Mouse (Mus musculus): ENCODE results near the gene Alox15. TPM values are rescaled to one million over a fixed set of nuclear protein-coding genes. Genes with fewer than 3 reads are reported as not detected.

The Alox15 gene
- polyA plus RNA-seq, 1 experiment from 2014 or later = not detected

DNA sequence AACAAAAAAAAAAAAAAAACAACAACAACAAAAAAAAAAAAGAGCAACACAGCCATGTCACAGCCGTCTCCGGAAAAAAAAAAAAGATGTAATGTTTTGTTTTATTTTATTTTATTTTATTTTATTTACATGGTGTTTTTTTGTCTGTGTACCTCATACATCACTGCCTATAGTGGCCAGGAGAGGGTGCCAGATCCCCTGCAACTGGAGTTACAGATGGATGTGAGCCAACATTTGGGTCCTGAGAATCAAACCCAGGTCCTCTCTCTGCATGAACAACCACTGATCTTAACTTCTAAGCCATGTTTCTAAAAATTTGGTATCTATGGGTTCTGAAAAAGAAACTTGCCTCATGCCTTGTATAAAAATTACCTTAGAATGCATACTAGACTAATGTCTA is 43.5 kb downstream of the Alox15 start:
- Histone ChIP-seq H3K27me3 (replicated peaks) (peaks cover 3% of the 10 kb centered on the region; the same call in 1 of the 2 replicates), H3K4me2 (no peak overlapping the region), H3K36me3 (no peaks in the 10 kb centered on the region), H3K9me3 (replicated peaks) (no peaks in the 10 kb centered on the region), H3K27ac (replicated peaks) (no peak overlapping the region), H3K9ac (replicated peaks) (no peak overlapping the region), H3K4me3 (replicated peaks) (no peak overlapping the region), H3K4me1 (no peaks in the 10 kb centered on the region)
- 96% methylated on average over 2 of the region's 2 CpGs for WGBS
- ATAC-seq (ENCODE audit: low FRiP score) = no peak

DNA sequence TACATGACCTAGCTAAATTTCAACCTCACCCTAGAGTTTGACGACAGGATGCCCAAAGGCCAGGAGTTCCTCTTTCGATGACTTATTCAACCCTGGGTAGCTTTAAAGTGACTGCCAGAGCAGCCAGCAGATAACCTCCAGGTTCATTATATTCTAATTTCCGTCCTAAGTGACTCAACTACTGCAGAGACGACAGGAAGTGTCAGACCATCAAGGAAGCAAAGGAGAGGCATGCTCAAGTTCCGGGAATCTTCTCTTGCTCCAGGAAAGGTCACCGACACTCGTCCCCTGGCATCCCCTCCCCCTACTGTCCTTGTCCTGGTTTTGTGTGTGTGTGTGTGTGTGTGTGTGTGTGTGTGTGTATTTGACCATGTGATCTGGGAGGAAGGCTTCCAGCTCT is 45.7 kb downstream of the Alox15 start:
- 70% methylated on average over 7 of the region's 7 CpGs for WGBS
- no peak overlapping the region for H3K4me2 ChIP-seq

DNA sequence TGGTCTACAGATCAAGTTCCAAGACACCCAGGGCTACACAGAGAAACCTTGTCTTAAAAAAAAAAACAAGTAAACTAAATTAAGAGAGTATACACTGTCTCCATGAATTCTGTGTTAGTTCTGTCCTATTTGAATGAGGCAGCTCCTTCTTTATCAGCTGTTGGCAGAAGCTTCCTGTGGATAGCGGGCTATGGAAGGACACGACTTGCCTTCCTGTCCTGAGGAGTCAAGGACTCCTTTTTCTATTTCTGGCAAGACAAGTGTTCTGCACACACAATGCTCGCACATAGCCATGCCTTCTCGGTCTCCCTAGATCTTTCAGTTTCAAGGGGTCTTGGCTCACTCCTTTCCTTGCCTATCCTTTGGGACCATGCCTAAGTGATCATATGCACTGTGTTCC is 49.5 kb downstream of the Alox15 start:
- Histone ChIP-seq H3K4me2 (no peak overlapping the region), H3K36me3 (no peaks in the 10 kb centered on the region), H3K4me1 (no peaks in the 10 kb centered on the region), H3K9ac (replicated peaks) (no peak overlapping the region), H3K27ac (replicated peaks) (no peak overlapping the region), H3K27me3 (replicated peaks) (no peaks in the 10 kb centered on the region), H3K9me3 (replicated peaks) (no peaks in the 10 kb centered on the region), H3K4me3 (replicated peaks) (no peak overlapping the region)
- WGBS = 92% methylated on average over 4 of the region's 4 CpGs
- no peak for ATAC-seq (ENCODE audit: low FRiP score)

More for the DNA sequence above, 45.7 kb downstream of the Alox15 start:
- Histone ChIP-seq H3K4me1 (no peaks in the 10 kb centered on the region), H3K36me3 (no peaks in the 10 kb centered on the region), H3K4me3 (replicated peaks) (no peak overlapping the region), H3K9ac (replicated peaks) (no peak overlapping the region), H3K27me3 (replicated peaks) (no peaks in the 10 kb centered on the region), H3K9me3 (replicated peaks) (no peaks in the 10 kb centered on the region), H3K27ac (replicated peaks) (no peak overlapping the region)
- ATAC-seq (ENCODE audit: low FRiP score) = no peak

DNA sequence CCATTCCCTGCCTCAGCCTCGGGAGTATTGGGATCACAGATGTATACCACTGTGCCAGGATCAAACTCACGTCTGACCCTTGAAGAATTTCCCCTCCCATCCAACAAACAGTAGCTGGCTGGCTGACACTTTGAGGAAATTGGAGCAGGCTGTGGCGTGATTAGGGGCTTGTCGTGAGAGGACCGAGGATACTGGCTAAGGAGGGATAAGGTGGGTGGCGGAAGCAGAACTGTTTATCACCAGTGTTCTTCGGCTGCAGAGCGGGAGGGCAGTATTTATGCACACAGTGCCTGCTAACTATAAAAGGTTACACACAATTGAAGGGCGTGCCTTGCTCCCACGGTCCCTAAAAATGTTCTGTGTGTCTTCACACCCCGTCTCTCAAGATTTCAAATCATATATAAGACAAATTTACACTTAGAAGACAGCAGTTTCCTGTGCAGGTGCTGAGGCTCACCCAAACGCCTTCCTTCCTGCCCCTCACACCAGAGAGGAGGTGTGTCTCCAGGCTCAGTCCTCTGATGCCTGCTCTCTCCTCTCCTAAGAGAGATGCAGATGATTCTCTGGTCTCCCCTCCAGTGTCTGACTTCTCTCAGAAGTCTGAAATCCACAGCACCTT is 53.9 kb downstream of the Alox15 start:
- no peak overlapping the region for H3K9ac ChIP-seq (replicated peaks)
- no peak overlapping the region for H3K27ac ChIP-seq (replicated peaks)
- no peak overlapping the region for H3K4me2 ChIP-seq
- no peaks in the 10 kb centered on the region for H3K36me3 ChIP-seq
- H3K9me3 ChIP-seq (replicated peaks) = no peaks in the 10 kb centered on the region
- no peaks in the 10 kb centered on the region for H3K27me3 ChIP-seq (replicated peaks)
- H3K4me3 ChIP-seq (replicated peaks) = no peak overlapping the region
- 63% methylated on average over 12 of the region's 12 CpGs for WGBS
- no peak for ATAC-seq (ENCODE audit: low FRiP score)
- no peaks in the 10 kb centered on the region for H3K4me1 ChIP-seq

DNA sequence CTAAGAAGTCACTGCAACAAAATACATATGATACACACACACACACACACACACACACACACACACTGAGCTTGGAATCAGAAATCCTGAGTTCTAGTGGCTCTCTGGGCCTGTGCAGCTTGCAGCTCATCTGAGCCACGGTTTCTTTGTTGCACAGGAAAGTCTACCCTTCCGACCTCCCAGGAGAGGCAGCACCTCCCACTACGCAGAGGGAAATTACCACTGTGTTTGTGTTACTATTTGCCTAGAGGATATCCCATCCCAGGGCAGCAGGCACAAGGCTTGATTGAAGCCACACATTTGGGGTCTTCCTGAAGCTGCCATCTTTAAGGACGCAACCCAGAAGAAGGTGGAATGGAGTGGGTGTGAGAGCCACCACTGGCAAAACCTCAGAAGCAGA is 54.4 kb downstream of the Alox15 start:
- Histone ChIP-seq H3K9me3 (replicated peaks) (no peaks in the 10 kb centered on the region), H3K36me3 (no peaks in the 10 kb centered on the region), H3K9ac (replicated peaks) (no peak overlapping the region), H3K4me1 (no peaks in the 10 kb centered on the region), H3K4me2 (no peak overlapping the region), H3K27me3 (replicated peaks) (no peaks in the 10 kb centered on the region), H3K4me3 (replicated peaks) (no peak overlapping the region), H3K27ac (replicated peaks) (no peak overlapping the region)
- ATAC-seq (ENCODE audit: low FRiP score) = no peak
- 59% methylated on average over 4 of the region's 4 CpGs for WGBS

Other genes starting within 250 kb of the Alox15 start
- gene Mgl2, start 221.7 kb downstream of the Alox15 start, polyA plus RNA-seq (2015; fragmentation: Nextera tagmentation; extraction: Ambion mirVana) = 0.38 and 0.55 TPM in 2 replicates
- 0.37 and 1.1 TPM in 2 replicates for gene Clec10a, start 195.8 kb downstream of the Alox15 start, polyA plus RNA-seq (2015; fragmentation: Nextera tagmentation; extraction: Ambion mirVana)
- 6.3 and 7.3 TPM in 2 replicates for gene Slc16a11, start 139.3 kb downstream of the Alox15 start, polyA plus RNA-seq (2015; fragmentation: Nextera tagmentation; extraction: Ambion mirVana)
- 12.4 and 14.3 TPM in 2 replicates for gene Slc16a13, start 131.0 kb downstream of the Alox15 start, polyA plus RNA-seq (2015; fragmentation: Nextera tagmentation; extraction: Ambion mirVana)
- 5.2 and 6.6 TPM in 2 replicates for gene Bcl6b, start 122.2 kb downstream of the Alox15 start, polyA plus RNA-seq (2015; fragmentation: Nextera tagmentation; extraction: Ambion mirVana)
- gene 0610010K14Rik, start 114.1 kb downstream of the Alox15 start, polyA plus RNA-seq (2015; fragmentation: Nextera tagmentation; extraction: Ambion mirVana) = 153 and 167 TPM in 2 replicates
- 13.1 and 16.0 TPM in 2 replicates for gene Gm21988, start 112.2 kb downstream of the Alox15 start, polyA plus RNA-seq (2015; fragmentation: Nextera tagmentation; extraction: Ambion mirVana)
- 384 and 458 TPM in 2 replicates for gene Rnasek, start 112.2 kb downstream of the Alox15 start, polyA plus RNA-seq (2015; fragmentation: Nextera tagmentation; extraction: Ambion mirVana)
- 2.1 and 2.7 TPM in 2 replicates for gene Alox12, start 96.7 kb downstream of the Alox15 start, polyA plus RNA-seq (2015; fragmentation: Nextera tagmentation; extraction: Ambion mirVana)
- gene Alox12e, start 29.4 kb downstream of the Alox15 start, polyA plus RNA-seq (2015; fragmentation: Nextera tagmentation; extraction: Ambion mirVana) = 5.9 TPM in 1 of 2 replicates, not detected in the other
- gene Pelp1, start 58.0 kb upstream of the Alox15 start, polyA plus RNA-seq (2015; fragmentation: Nextera tagmentation; extraction: Ambion mirVana) = 29.7 and 33.0 TPM in 2 replicates
- 53.6 and 59.7 TPM in 2 replicates for gene Arrb2, start 80.6 kb upstream of the Alox15 start, polyA plus RNA-seq (2015; fragmentation: Nextera tagmentation; extraction: Ambion mirVana)
- gene Med11, start 99.9 kb upstream of the Alox15 start, polyA plus RNA-seq (2015; fragmentation: Nextera tagmentation; extraction: Ambion mirVana) = 44.4 and 45.0 TPM in 2 replicates
- gene Zmynd15, start 107.4 kb upstream of the Alox15 start, polyA plus RNA-seq (2015; fragmentation: Nextera tagmentation; extraction: Ambion mirVana) = 0.60 and 1.0 TPM in 2 replicates
- gene Cxcl16, start 108.0 kb upstream of the Alox15 start, polyA plus RNA-seq (2015; fragmentation: Nextera tagmentation; extraction: Ambion mirVana) = 7.4 and 8.5 TPM in 2 replicates
- gene Tm4sf5, start 153.2 kb upstream of the Alox15 start, polyA plus RNA-seq (2015; fragmentation: Nextera tagmentation; extraction: Ambion mirVana) = 1.5 and 6.4 TPM in 2 replicates
- gene Vmo1, start 162.6 kb upstream of the Alox15 start, polyA plus RNA-seq (2015; fragmentation: Nextera tagmentation; extraction: Ambion mirVana) = 0.32 and 0.96 TPM in 2 replicates
- 0.15 and 0.41 TPM in 2 replicates for gene Gltpd2, start 167.2 kb upstream of the Alox15 start, polyA plus RNA-seq (2015; fragmentation: Nextera tagmentation; extraction: Ambion mirVana)
- 756 and 815 TPM in 2 replicates for gene Psmb6, start 173.3 kb upstream of the Alox15 start, polyA plus RNA-seq (2015; fragmentation: Nextera tagmentation; extraction: Ambion mirVana)
- not detected in 2 replicates for gene Gm40193, start 180.9 kb upstream of the Alox15 start, polyA plus RNA-seq (2015; fragmentation: Nextera tagmentation; extraction: Ambion mirVana)
- gene Pld2, start 188.0 kb upstream of the Alox15 start, polyA plus RNA-seq (2015; fragmentation: Nextera tagmentation; extraction: Ambion mirVana) = 16.1 and 18.1 TPM in 2 replicates
- gene Mink1, start 210.8 kb upstream of the Alox15 start, polyA plus RNA-seq (2015; fragmentation: Nextera tagmentation; extraction: Ambion mirVana) = 15.0 and 16.6 TPM in 2 replicates

Measured in neural tube, embryonic 15.5 days (tissue).